Mouse (Mus musculus): ENCODE results near the gene Tldc1.

Gene Tldc1

DNA sequence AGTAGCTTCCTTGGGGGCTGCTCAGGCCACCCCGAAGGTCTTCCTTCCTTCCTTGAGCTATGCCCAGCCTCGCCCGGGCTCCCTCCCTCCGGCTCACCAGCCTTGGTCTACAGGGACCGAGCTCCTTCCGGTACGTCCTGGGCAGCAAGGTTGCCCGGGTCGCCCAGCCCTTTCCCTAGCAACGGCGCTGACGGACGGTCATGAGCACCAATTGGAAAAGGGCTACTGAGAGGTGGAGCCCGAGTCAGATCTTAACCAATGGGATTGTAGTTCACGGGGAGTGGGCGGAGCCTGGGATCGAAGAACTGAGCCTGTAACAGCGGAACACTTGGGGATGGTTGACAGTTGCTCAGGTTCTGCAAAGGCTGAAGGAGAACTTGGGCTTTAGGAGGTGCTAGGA, at the start of gene Tldc1:
TSS of gene Tldc1 (minus strand) at position 154 of the 400 bp plus-strand sequence.
- DNase-seq (ENCODE audit: low read depth in 1 of 2, low spot score in 2 of 2): peak; percentile 98 to 99

DNA sequence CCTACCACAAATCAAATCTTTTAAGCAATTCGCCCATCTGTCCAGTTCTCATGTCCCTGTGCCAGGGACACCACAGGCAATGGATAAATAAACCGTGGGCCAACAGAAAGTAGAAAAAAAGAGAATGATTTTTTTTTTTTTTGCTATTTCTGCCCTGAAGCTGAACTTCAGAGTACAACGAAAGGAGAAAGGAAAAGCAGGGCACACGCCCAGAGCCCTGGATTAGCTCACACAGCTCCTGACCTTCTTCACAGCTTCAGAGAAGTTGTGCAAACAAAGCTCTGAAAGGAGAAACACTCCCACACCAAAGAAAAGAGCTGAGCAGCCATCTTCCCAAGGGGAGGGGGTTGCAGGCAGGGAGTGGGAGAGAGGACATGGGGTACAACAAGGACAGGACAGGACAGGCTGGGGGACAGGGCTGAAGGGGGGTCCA, 49.5 kb upstream of the Tldc1 start:
- no peak for DNase-seq (ENCODE audit: low read depth in 1 of 2, low spot score in 2 of 2)

DNA sequence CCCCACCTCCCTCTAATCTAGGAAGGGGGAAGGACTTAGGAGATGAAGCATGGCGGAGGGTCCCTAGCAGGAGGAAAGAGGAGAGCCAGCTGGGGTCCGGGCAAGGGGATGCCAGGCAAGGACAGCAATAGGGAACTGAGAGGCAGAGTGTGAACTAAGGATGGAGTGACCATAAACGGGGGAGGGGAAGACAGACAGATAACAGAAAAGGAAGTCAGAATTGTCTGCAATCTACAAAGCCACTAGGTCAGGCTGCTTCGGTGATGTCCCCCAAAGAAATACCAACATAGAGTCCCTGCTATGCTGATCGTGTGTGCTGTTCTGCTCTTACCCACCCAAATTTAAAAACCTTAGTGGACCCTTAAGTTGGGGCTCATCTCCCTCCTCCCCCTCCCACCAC, 48.8 kb upstream of the Tldc1 start:
- no peak for DNase-seq (ENCODE audit: low read depth in 1 of 2, low spot score in 2 of 2)

- peak; percentile 60 to 64 for DNase-seq (ENCODE audit: low read depth in 1 of 2, low spot score in 2 of 2)
Observed at GRCm38 (mm10) chr8:119825950-119826730, 47.9 kb upstream of the Tldc1 start.

DNA sequence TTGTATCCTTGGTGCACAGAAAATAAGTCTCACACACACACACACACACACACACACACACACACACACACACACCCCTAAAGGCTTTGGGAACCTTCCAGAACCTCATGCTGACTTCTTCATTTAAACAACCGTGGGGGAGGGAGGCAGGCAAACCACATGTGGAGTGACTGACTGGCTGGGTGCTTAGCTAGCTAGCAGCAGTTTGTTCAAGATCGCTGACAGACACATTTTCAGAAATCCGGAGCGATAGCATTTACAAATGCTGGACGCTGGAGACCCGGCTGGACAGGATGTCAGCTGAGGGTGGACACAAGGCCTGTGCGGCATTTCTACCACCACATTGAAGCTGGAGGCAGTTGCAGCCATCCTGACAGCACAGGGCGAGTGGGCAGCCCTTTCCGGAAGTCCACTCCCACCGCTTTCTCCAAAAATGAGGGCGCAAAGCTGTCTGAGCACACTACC, 46.6 kb upstream of the Tldc1 start:
- no peak for DNase-seq (ENCODE audit: low read depth in 1 of 2, low spot score in 2 of 2)

DNA sequence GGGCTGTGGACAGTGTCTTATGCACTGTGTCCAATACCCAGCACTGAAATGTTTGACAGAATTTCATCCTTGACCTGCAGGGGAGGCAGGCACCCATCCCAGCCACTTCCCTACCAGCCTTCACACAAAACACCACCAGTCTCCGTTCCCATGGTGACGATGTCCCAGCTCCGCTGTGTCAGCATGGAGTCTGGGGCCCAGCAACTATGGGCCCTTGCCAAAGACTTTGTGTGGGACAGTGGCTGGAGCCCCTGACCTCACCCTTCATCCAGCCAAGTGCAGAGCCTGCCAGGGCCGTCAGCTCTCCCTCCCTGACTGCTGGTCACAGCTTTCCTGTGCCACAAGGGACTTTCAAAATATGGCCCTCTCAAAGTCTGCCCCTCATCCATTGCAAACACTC, 45.9 kb upstream of the Tldc1 start:
- DNase-seq (ENCODE audit: low read depth in 1 of 2, low spot score in 2 of 2): no peak

DNA sequence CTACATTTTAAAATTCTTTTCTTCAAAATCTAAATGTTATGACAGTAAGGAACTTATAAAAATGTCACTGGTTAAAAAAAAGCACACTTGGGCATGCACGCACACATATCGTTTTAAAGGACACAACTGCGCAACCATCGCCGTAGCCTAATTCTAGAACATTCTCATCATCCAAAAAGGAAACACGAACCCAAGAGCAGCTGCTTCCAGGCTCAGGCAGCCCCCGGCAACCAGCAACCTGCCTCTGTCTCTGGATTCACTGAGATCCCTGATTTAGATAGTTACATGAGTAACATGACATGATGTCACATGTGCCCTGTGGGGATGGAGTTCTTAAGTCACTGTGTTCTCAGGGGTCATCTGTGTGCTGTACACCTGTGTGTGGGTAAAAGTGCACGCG, 45.1 kb upstream of the Tldc1 start:
- DNase-seq (ENCODE audit: low read depth in 1 of 2, low spot score in 2 of 2): no peak

DNA sequence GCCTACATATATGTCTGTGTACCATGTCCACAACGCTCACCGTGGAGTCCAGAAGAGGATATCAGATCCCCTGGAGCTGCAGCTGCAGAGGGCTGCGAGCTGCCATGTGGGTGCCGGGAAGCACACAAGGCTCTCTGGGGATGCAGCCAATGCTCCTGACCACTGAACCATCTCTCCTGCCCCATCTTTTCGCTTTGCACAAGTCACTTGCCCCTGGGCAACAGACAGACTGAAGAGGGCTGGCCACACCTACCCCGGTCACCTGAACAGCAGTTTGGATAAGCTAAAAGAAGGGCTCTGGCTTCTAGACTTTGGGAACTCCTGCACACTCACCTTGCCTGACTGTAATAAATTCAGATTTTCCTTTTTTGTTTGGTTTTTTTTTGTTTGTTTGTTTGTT, 43.5 kb upstream of the Tldc1 start:
- DNase-seq (ENCODE audit: low read depth in 1 of 2, low spot score in 2 of 2): no peak

DNA sequence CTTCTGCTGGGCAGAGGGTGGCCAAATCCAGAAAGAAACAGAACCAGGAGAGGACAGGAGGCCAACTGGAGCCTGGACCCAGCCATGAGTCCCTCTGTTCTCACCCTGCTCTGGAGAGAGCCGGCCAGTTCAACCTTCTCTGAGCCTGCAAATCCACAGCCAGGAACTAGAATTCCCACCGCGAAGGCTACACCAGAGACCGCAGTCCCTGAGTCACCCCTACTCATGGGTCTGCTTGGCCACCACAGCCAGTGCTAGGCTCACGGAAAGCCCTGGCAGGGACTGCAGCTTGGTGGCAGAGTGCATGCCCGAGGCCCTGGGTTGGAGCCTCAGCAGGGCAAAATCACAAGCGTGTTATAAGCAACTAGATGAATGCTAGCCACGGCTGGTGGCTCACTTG, 41.8 kb upstream of the Tldc1 start:
- DNase-seq (ENCODE audit: low read depth in 1 of 2, low spot score in 2 of 2): no peak

DNA sequence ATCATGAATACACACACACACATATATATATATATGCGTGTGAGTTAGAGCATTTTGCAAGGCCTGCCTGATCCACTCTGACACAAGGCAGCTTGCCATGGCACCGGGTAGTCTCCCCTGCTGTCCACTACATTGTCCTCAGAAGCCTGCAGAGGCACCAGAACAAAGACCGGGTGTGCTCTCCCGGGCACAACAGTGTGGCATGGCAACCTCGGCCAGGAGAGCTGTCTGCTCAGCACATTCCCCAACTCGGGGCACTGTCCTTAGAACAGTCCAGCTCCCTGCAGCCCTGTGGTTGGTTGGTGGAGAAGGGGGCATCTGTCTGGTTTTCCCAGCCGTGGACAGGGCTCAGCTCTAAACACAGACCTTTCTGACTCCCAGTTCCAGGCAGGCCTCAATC, 41.1 kb upstream of the Tldc1 start:
- no peak for DNase-seq (ENCODE audit: low read depth in 1 of 2, low spot score in 2 of 2)

DNA sequence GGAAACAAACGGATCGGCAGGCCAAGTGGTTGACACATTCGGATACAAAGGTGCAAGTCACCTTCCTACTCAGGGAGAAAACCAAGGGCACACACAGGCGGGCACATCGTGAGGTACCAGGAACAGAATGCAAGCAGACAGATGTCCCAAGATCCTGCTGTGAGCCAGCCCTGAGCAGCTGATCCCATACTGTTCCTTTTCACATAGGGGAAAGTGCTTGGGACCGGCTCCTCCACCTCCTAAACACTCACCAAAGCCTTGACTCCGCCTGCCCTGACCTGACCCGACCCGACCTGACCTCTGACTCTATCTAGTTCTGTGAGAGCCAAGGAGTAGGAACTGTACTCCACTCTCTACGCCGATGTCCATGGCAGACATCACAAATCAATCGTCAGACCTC, 39.2 kb upstream of the Tldc1 start:
- no peak for DNase-seq (ENCODE audit: low read depth in 1 of 2, low spot score in 2 of 2)

DNA sequence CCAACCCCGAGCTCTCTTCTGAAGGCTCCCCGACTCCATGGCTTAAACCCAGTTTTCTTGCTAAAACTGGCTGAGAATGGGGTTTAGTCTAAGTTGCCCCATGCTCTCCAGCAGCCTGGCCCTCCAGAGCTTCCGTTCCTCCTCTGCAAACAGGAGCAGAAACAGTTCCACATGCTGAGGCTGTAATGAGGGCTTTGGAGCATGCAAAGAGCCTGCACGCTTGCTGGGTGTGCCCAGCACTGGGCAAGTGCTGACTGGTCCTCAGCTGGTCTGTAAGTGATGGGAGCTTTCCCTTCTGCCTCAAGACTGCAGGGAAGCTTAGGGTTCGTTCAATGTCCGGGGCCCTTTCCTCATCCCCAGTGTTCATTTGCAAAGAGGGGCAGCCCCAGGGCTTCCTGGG, 38.0 kb upstream of the Tldc1 start:
- DNase-seq (ENCODE audit: low read depth in 1 of 2, low spot score in 2 of 2): no peak

GRCm38 (mm10) chr8:119812650-119813431, 34.6 kb upstream of the Tldc1 start:
- peak; percentile 49 to 60 for DNase-seq (ENCODE audit: low read depth in 1 of 2, low spot score in 2 of 2)

- DNase-seq (ENCODE audit: low read depth in 1 of 2, low spot score in 2 of 2): peak in 1 of 2 experiments; percentile 48
Observed at GRCm38 (mm10) chr8:119811925-119812324, 33.7 kb upstream of the Tldc1 start.

- no peak for DNase-seq (ENCODE audit: low read depth in 1 of 2, low spot score in 2 of 2)
Observed at GRCm38 (mm10) chr8:119810953-119811499, 32.8 kb upstream of the Tldc1 start.

GRCm38 (mm10) chr8:119810127-119810868, 32.1 kb upstream of the Tldc1 start:
- no peak for DNase-seq (ENCODE audit: low read depth in 1 of 2, low spot score in 2 of 2)

DNA sequence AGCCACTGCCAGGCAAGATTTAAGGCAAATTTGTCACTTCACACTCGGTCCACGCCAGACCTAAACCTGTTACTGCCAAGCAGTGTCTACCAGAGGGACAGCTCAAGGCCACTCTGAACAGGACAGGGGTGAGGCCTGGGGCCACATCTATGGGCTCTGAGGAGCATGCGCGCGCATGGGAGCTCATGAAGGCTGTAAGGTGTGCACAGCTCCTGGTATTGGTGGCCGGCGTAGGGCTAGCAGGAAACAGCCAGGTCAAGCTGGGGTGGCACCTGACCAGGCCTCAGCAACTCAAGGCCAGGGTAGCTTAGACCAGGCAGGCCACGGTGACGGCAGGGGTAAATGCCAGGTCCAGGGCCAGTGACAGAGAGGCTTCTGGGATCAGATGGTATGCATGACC, 31.4 kb upstream of the Tldc1 start:
- no peak for DNase-seq (ENCODE audit: low read depth in 1 of 2, low spot score in 2 of 2)

- DNase-seq (ENCODE audit: low read depth in 1 of 2, low spot score in 2 of 2): no peak
Observed at GRCm38 (mm10) chr8:119807687-119808086, 29.5 kb upstream of the Tldc1 start.

DNA sequence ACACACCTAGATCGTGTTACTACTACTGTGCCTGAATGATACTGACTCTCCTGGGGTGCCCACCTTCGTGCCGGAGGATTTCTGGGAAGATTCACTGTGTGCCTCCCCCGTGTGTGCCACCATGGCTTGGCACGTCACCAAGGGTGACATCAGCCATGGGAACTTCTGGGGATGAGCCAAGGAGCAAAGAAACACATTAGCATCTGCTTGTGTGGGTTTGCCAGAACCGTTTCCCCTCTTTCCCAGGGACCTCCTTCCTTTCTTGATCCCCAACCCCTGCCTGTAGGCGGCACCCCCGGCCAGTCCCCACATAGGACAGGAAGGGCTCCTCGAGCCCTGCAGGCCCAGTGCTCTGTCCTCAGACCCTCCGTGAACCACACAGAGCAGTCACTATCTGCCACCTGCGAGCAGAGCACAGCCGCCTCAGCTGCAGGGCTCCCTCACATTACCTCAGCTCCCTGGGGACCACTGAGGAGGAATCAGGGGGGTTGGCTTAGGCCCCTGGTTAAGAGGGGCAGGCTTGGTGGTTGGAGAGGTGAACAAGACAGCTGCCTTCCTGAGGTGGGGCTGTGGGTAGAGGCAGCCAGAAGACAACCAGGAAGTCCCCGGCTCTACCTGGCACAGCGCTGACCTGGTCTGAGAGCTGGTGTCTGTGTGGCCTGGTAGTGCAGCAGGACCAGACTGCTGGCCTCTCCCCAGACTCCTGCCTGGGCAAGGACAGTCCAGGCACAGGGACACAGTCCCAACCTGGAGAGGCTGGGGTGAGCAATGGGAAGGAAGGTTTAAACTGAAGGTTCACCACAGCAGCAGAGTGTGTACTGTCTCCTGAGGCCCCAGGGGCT, 28.4 kb upstream of the Tldc1 start:
- DNase-seq (ENCODE audit: low read depth in 1 of 2, low spot score in 2 of 2): no peak

DNA sequence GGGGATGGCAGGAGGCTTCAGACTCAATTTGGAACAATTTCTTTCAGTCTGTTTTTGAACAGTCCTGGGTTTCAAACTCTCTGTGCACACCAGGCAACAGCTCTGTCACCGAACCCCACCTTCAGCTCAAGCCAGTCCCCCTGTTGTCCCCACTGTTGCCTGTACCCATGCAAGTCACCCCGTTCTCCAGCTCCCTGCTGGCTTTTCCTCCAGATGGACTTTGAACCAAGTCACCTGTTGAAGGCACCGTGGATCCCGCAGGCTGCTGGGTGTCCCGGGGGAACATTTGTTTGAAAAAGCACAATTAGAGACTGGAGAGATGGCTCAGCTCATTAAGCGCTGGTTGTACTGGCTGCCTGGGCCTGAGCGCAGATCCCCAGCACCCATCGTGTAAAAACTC, 27.1 kb upstream of the Tldc1 start:
- no peak for DNase-seq (ENCODE audit: low read depth in 1 of 2, low spot score in 2 of 2)
